Mouse (Mus musculus) heart, embryonic 11.5 days (tissue): ENCODE measurements around the gene Tln2. TPM values are rescaled to one million over a fixed set of nuclear protein-coding genes. Genes with fewer than 3 reads are reported as not detected.
"Not testable (repeated sequence)": the region's sequence is repeated elsewhere in the genome, so short reads cannot be mapped to it uniquely, and the experiment has no call there.

Experiments
- ATAC-seq: fragments of 200-750 bp; cut with Nextera tagmentation; replicated peaks from 2 replicates; pipeline ENCODE4 v1.8.0; 2017; ENCODE audit warnings: moderate library complexity; ENCODE audit not compliant: insufficient number of reproducible peaks, low FRiP score, low TSS enrichment
- H3K27ac ChIP-seq: fragments of 300-500 bp; sonication (generic); 2 replicates; pipeline ENCODE4 v1.5.1; 2014; ENCODE audit warnings: mild to moderate bottlenecking, low read depth, low read length
- H3K27me3 ChIP-seq: fragments of 300-500 bp; sonication (generic); 2 replicates; pipeline ENCODE4 v1.6.1; 2014; ENCODE audit warnings: mild to moderate bottlenecking, low read length, mixed read lengths; ENCODE audit not compliant: control insufficient read depth, insufficient read depth
- H3K36me3 ChIP-seq: fragments of 300-500 bp; sonication (generic); 2 replicates; pipeline ENCODE4 v1.6.1; 2014; ENCODE audit warnings: mild to moderate bottlenecking, low read length, moderate library complexity, mixed read lengths; ENCODE audit not compliant: control insufficient read depth, insufficient read depth
- H3K4me1 ChIP-seq: fragments of 300-500 bp; sonication (generic); 2 replicates; pipeline ENCODE4 v1.6.1; 2014; ENCODE audit warnings: low read length; ENCODE audit not compliant: control insufficient read depth, insufficient read depth
- H3K4me2 ChIP-seq: fragments of 300-500 bp; sonication (generic); 2 replicates; pipeline ENCODE4 v1.6.1; 2014; ENCODE audit warnings: mild to moderate bottlenecking, moderate library complexity
- H3K4me3 ChIP-seq: fragments of 300-500 bp; sonication (generic); 2 replicates; pipeline ENCODE4 v1.5.1; 2014; ENCODE audit warnings: low read depth, low read length
- H3K9ac ChIP-seq: fragments of 300-500 bp; sonication (generic); 2 replicates; pipeline ENCODE4 v1.6.1; 2014; ENCODE audit warnings: mild to moderate bottlenecking, low read depth, low read length, moderate library complexity
- H3K9me3 ChIP-seq: fragments of 300-500 bp; sonication (generic); replicated peaks from 2 replicates; pipeline ENCODE4 v1.6.1; 2016; ENCODE audit warnings: low read length; ENCODE audit not compliant: control insufficient read depth
- WGBS: fragments of 180-500 bp; shearing (Covaris S2); extraction: QIAGEN DNeasy Blood & Tissue Kit; methylation state at CpG from one replicate; pipeline ENCODE4 v1.1.7; 2014; ENCODE audit not compliant: insufficient replicate concordance; 5-methylcytosine and 5-hydroxymethylcytosine counted together
- polyA plus RNA-seq: library from polyadenylated mRNA; unstranded; fragments of >200 nt; fragmentation: Nextera tagmentation; extraction: Ambion mirVana; gene quantifications from 2 replicates; pipeline ENCODE4 v1.2.1, GENCODE M21; 2014

Gene Tln2
- polyA plus RNA-seq, 1 experiment from 2014 or later, result 43.8 TPM

DNA sequence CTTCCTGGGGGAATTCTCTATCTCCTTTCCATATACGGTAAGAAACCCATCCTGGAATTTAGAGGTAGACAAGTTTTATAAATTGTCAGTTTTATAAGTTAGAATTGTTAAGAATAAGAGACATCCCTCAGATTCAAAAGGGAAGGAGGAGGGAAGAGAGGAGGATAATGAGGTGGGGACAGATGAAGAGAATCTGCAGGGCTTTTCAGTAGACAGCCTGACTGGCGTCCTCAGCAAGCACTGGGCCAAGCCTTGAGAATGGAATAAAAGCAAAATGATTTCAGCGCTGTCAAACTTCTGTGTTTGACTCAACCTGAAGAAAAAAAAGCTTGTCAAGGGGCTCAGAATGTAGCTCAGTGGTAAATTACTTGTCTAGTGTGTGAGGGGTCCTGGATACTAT, 272.7 kb downstream of the Tln2 start:
- H3K4me2 ChIP-seq, result no peak overlapping the region
- no peak overlapping the region for H3K4me3 ChIP-seq
- no peaks in the 10 kb centered on the region for H3K27me3 ChIP-seq
- no peaks in the 10 kb centered on the region for H3K4me1 ChIP-seq
- ATAC-seq, result no peak
- WGBS, result 69% methylated on average over 3 of the region's 3 CpGs
- H3K9ac ChIP-seq, result no peak overlapping the region
- no peak overlapping the region for H3K27ac ChIP-seq
- no peaks in the 10 kb centered on the region for H3K9me3 ChIP-seq
- no peaks in the 10 kb centered on the region for H3K36me3 ChIP-seq

DNA sequence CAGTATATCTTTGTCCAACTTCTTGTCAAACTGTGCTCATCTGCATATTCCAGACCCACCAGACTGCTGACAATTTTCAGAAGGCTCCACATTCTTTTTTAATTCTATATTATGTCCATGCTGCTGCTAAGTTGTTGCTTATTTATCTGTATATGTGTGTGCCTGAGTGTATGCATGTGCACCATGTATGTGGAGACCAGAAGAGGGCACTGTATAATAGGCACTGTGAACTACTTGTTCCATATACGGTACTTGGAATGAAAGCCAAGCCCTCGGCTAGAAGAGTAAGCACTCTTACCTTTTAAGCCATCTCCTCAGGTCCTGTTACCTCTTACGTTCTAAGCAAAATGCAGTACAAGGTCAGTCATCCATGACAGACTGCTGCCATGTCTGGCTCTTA, 274.0 kb downstream of the Tln2 start:
- no peaks in the 10 kb centered on the region for H3K36me3 ChIP-seq
- no peak overlapping the region for H3K4me3 ChIP-seq
- H3K27ac ChIP-seq, result no peak overlapping the region
- H3K27me3 ChIP-seq, result no peaks in the 10 kb centered on the region
- no peaks in the 10 kb centered on the region for H3K4me1 ChIP-seq
- no peak overlapping the region for H3K4me2 ChIP-seq
- 69% methylated on average over 3 of the region's 3 CpGs for WGBS
- H3K9ac ChIP-seq, result no peak overlapping the region
- H3K9me3 ChIP-seq, result no peaks in the 10 kb centered on the region
- ATAC-seq, result no peak

GRCm38 (mm10) chr9:67281812-67282211, 277.7 kb downstream of the Tln2 start:
- H3K4me2 ChIP-seq, result no peak overlapping the region
- H3K4me1 ChIP-seq, result 0 out of 2 replicates have a peak, but pooled peaks cover 3% of the 10 kb centered on the region
- 78% methylated on average over 6 of the region's 6 CpGs for WGBS
- H3K9me3 ChIP-seq, result no peaks in the 10 kb centered on the region
- no peak for ATAC-seq
- no peaks in the 10 kb centered on the region for H3K27me3 ChIP-seq
- H3K9ac ChIP-seq, result no peak overlapping the region
- H3K36me3 ChIP-seq, result no peaks in the 10 kb centered on the region
- H3K4me3 ChIP-seq, result no peak overlapping the region
- no peak overlapping the region for H3K27ac ChIP-seq

DNA sequence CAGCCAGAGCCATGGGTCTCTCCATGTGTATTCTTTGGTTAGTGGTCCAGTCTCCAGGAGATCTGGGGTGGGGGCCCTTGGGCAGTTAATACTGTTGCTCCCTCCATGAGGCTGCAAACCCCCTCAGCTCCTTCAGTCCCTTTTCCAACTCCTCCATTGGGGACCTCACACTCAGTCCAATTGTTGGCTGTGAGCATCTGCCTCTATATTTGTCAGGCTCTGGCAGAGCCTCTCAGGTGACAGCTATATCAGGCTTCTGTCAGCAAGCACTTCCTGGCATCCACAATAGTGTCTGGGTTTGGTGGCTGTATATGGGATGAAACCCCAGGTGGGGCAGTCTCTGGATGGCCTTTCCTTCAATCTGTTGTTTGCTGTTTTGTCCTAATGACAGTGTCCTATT, 279.2 kb downstream of the Tln2 start:
- H3K4me3 ChIP-seq, ATAC-seq, H3K9ac ChIP-seq, H3K9me3 ChIP-seq, H3K4me1 ChIP-seq, H3K27me3 ChIP-seq, H3K4me2 ChIP-seq, H3K27ac ChIP-seq, H3K36me3 ChIP-seq: not testable (repeated sequence)

DNA sequence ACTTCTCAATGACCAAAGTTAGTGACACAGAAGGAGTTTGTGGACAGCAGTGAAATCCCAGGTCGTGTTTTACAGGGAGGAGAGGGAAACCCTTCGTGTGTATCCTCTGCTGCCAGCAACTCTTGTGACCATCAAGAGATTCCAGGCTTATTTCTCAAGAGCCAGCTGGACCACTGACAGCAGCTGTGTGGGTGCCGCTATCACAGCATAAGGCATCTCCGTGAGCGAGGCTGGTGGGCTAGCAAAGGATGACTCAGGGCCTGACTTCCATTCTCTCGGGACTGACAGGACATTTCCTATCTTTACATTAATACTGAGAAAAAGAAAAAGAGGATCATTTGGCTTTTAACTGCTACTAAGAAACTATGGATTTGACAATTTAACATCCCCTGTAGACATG, 283.1 kb downstream of the Tln2 start:
- WGBS, result 87% methylated on average over 6 of the region's 6 CpGs
- no peak overlapping the region for H3K9ac ChIP-seq
- H3K4me3 ChIP-seq, result no peak overlapping the region
- peaks cover 7% of the 10 kb centered on the region; the same call in 1 of the 2 replicates for H3K36me3 ChIP-seq
- H3K27ac ChIP-seq, result no peak overlapping the region
- 0 out of 2 replicates have a peak, but pooled peaks cover 3% of the 10 kb centered on the region for H3K4me1 ChIP-seq
- H3K27me3 ChIP-seq, result no peaks in the 10 kb centered on the region
- no peaks in the 10 kb centered on the region for H3K9me3 ChIP-seq
- H3K4me2 ChIP-seq, result no peak overlapping the region
- no peak for ATAC-seq

GRCm38 (mm10) chr9:67274296-67274695, 285.2 kb downstream of the Tln2 start:
- no peak for ATAC-seq
- 50% methylated on average over 3 of the region's 3 CpGs for WGBS

GRCm38 (mm10) chr9:67273362-67273761, 286.1 kb downstream of the Tln2 start:
- Histone ChIP-seq H3K9ac (no peak overlapping the region), H3K27me3 (no peaks in the 10 kb centered on the region), H3K4me3 (no peak overlapping the region), H3K27ac (no peak overlapping the region), H3K36me3 (peaks cover 7% of the 10 kb centered on the region; the same call in 1 of the 2 replicates), H3K4me2 (no peak overlapping the region), H3K9me3 (no peaks in the 10 kb centered on the region), H3K4me1 (peaks cover 12% of the 10 kb centered on the region)
- no peak for ATAC-seq

More at GRCm38 (mm10) chr9:67274296-67274695, 285.2 kb downstream of the Tln2 start:
- Histone ChIP-seq H3K27ac (no peak overlapping the region), H3K4me1 (peaks cover 11% of the 10 kb centered on the region), H3K36me3 (peaks cover 7% of the 10 kb centered on the region; the same call in 1 of the 2 replicates), H3K9me3 (no peaks in the 10 kb centered on the region), H3K4me3 (no peak overlapping the region), H3K27me3 (no peaks in the 10 kb centered on the region), H3K4me2 (no peak overlapping the region), H3K9ac (no peak overlapping the region)

DNA sequence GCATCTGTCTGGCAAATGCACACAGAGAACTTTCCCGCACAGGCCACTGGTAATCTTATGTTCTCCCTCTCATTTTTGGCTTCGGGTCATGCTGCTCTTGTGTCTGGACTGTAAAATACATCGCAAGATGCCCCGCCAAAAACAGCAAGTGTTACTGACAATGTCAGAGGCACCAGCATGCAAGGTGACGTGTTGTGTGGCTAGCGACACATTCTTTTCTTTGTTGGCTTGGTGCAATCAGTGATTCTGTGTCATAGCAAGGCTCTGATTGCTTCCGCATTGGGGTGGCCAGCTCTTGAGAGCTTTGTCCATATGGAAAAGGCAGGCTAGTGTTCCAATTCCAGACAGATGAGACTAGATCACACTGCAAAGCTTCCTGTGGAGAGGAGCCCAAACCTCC, 288.8 kb downstream of the Tln2 start:
- Histone ChIP-seq H3K9me3 (no peaks in the 10 kb centered on the region), H3K4me1 (peaks cover 15% of the 10 kb centered on the region), H3K4me3 (no peak overlapping the region), H3K36me3 (peaks cover 2% of the 10 kb centered on the region; the same call in 1 of the 2 replicates), H3K27ac (peak overlapping the region; percentile 69), H3K9ac (no peak overlapping the region), H3K4me2 (no peak overlapping the region), H3K27me3 (no peaks in the 10 kb centered on the region)
- WGBS, result 51% methylated on average over 7 of the region's 7 CpGs
- ATAC-seq, result no peak

DNA sequence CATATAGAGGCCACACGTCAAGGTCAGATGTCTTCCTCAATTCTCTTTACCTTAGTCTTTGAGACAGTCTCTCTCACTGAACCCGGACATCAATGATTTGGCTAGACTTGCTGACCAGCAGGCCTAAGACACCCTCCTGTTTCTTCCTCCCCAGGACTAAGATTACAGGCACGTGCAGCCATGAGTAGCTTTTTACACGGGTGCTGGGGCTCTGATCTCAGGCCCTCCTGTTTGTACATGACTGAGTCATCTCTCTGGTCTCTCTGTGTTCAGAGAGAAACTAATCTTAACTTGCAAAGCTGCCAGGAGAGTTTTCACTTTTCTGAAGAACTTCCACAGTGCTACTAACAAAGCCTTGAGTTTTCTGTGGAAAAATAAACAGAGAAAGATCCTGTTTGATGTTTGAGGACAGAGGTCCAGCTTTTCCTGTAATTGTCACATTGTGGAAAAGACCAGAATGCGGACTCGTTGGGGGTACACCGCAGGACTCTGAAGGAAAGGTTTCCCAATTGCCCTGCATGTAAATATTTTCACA, 289.4 kb downstream of the Tln2 start:
- H3K9me3 ChIP-seq, result no peaks in the 10 kb centered on the region
- ATAC-seq, result no peak

More for the DNA sequence above, 289.4 kb downstream of the Tln2 start:
- Histone ChIP-seq H3K27ac (peak overlapping the region; percentile 69), H3K4me1 (peaks cover 22% of the 10 kb centered on the region), H3K36me3 (peaks cover 2% of the 10 kb centered on the region; the same call in 1 of the 2 replicates), H3K27me3 (no peaks in the 10 kb centered on the region), H3K4me3 (no peak overlapping the region), H3K4me2 (no peak overlapping the region), H3K9ac (no peak overlapping the region)
- 64% methylated on average over 7 of the region's 7 CpGs for WGBS
